Mouse (Mus musculus): ENCODE measurements around the gene Tmem210. TPM values are rescaled to one million over a fixed set of nuclear protein-coding genes. Genes with fewer than 3 reads are reported as not detected.

Tmem210 gene
- polyA plus RNA-seq, 1 experiment from 2014 or later, result not detected

GRCm38 (mm10) chr2:25305587-25306359, 17.8 kb downstream of the Tmem210 start:
- H3K4me3 ChIP-seq, result peak overlapping the region; percentile 43
- peak overlapping the region; percentile 81 for H3K4me2 ChIP-seq
- no peak overlapping the region; the same call in 1 of the 2 replicates for H3K9ac ChIP-seq
- no peaks in the 10 kb centered on the region for H3K9me3 ChIP-seq
- H3K27ac ChIP-seq, result no peak overlapping the region
- peaks cover 13% of the 10 kb centered on the region for H3K4me1 ChIP-seq
- no peak for ATAC-seq (ENCODE audit: insufficient number of reproducible peaks, low FRiP score, low TSS enrichment, low read depth)
- H3K36me3 ChIP-seq, result no peaks in the 10 kb centered on the region
- peaks cover 76% of the 10 kb centered on the region for H3K27me3 ChIP-seq
- WGBS, result 46% methylated on average over 14 of the region's 14 CpGs

DNA sequence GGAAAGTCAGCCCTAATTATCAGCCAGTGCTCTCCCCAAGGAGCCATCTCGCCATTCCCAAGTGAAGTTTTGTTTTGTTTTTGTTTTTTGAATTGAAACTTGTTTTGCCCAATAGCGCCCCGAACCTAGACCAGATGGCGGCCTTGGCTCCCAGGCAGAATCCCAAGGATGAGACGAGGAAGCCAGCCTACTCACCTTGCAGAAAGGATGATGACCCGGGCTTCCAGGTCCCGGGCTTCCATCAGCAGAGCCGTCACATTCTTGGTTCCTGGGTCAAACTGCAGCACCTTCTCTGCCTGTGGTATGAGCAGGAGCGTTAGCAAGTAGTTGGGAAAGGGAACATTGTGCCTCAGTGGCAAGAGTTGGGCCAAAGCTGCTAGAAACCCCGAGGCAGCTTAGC, 22.2 kb downstream of the Tmem210 start:
- peaks cover 93% of the 10 kb centered on the region for H3K27me3 ChIP-seq
- H3K4me3 ChIP-seq, result no peak overlapping the region
- WGBS, result 52% methylated on average over 10 of the region's 10 CpGs

DNA sequence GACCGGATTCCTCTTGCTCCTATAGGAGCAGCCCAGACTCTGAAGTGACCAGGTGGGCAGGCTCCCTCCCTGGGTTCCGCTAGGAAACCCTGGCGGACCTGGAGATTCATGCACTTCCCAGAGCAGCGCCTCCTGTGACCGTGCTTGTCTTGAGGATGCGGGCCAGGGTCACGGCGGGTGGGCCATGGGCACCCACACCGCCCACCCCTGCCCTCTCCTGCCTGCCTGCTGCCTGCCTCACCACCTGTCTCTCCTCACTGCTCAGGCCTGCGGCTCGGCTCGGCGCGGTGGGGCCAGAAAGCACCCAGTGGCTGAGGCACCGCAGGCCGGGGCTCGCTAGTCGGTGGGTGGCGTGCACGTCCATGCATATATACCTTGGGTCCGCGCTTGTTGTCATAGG, 23.0 kb downstream of the Tmem210 start:
- no peak for ATAC-seq (ENCODE audit: insufficient number of reproducible peaks, low FRiP score, low TSS enrichment, low read depth)
- no peak overlapping the region for H3K4me2 ChIP-seq
- WGBS, result 1% methylated on average over 22 of the region's 22 CpGs

More for the DNA sequence above, 22.2 kb downstream of the Tmem210 start:
- H3K4me2 ChIP-seq, result no peak overlapping the region
- no peaks in the 10 kb centered on the region for H3K36me3 ChIP-seq
- ATAC-seq (ENCODE audit: insufficient number of reproducible peaks, low FRiP score, low TSS enrichment, low read depth), result no peak
- H3K9me3 ChIP-seq, result no peaks in the 10 kb centered on the region
- H3K4me1 ChIP-seq, result peaks cover 5% of the 10 kb centered on the region
- no peak overlapping the region for H3K9ac ChIP-seq
- no peak overlapping the region for H3K27ac ChIP-seq

GRCm38 (mm10) chr2:25311491-25311891, 23.5 kb downstream of the Tmem210 start:
- no peaks in the 10 kb centered on the region for H3K9me3 ChIP-seq
- no peaks in the 10 kb centered on the region for H3K4me1 ChIP-seq
- peaks cover 88% of the 10 kb centered on the region for H3K27me3 ChIP-seq
- no peak overlapping the region for H3K9ac ChIP-seq
- no peak overlapping the region for H3K4me2 ChIP-seq
- H3K4me3 ChIP-seq, result no peak overlapping the region
- 0 out of 2 replicates have a peak, but pooled peaks have one; percentile 17 for ATAC-seq (ENCODE audit: insufficient number of reproducible peaks, low FRiP score, low TSS enrichment, low read depth)
- no peak overlapping the region for H3K27ac ChIP-seq
- 4% methylated on average over 11 of the region's 11 CpGs for WGBS
- H3K36me3 ChIP-seq, result no peaks in the 10 kb centered on the region

More for the DNA sequence above, 23.0 kb downstream of the Tmem210 start:
- peaks cover 88% of the 10 kb centered on the region for H3K27me3 ChIP-seq
- H3K9me3 ChIP-seq, result no peaks in the 10 kb centered on the region
- H3K27ac ChIP-seq, result no peak overlapping the region
- H3K4me1 ChIP-seq, result no peaks in the 10 kb centered on the region
- no peak overlapping the region for H3K4me3 ChIP-seq
- H3K9ac ChIP-seq, result no peak overlapping the region
- no peaks in the 10 kb centered on the region for H3K36me3 ChIP-seq

- no peaks in the 10 kb centered on the region for H3K9me3 ChIP-seq
- H3K27ac ChIP-seq, result no peak overlapping the region
- no peak for ATAC-seq (ENCODE audit: insufficient number of reproducible peaks, low FRiP score, low TSS enrichment, low read depth)
- peak overlapping the region; percentile 54 for H3K4me2 ChIP-seq
- WGBS, result 6% methylated on average over 31 of the region's 31 CpGs
- H3K4me3 ChIP-seq, result peak overlapping the region; percentile 33
- H3K27me3 ChIP-seq, result peaks cover 75% of the 10 kb centered on the region
- H3K36me3 ChIP-seq, result no peaks in the 10 kb centered on the region
- H3K9ac ChIP-seq, result no peak overlapping the region
- peaks cover 10% of the 10 kb centered on the region for H3K4me1 ChIP-seq
Observed at GRCm38 (mm10) chr2:25318119-25318966, 30.4 kb downstream of the Tmem210 start.

DNA sequence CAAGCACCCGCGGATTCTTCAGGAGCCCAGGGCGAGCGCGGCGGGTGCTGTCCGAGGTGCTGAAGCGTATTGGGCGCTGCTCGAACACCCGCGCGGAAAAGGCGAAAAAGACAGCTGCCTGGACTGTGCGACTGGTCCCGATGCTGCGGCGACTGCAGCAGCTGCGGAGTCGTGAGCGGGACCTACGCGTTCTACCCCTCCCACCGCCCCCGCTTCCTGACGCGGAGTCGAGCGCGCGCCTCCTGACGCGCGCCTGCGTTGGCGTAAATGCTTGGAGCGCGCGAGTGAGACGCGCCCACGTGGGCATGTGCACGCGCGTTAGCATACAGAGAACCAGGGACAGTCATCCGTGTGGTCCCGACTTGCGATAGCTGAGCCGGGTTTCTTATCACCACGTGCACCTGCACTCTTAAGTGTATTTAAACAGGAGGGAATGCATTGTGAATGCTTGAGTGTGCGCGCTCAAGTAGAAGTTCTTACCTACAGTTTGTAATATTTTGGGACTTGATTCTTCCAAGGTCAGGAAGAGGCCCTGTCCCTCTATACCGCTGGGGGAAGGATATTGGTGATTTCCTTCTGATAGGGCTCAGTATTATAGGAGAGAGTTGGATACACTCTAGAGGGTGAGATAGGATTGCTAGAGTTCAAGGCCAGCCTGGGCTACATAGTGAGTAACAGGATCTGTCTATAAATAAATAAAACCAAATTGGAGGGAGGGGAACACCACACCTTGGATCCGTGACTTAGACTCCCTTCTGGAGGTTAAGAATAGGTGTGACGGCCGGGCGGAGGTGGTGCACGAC, 31.2 kb downstream of the Tmem210 start, which contains the start of gene Grin1:
Grin1 (minus strand) TSS at position 217 of the 803 bp plus-strand sequence.
- H3K4me2 ChIP-seq, result peak within 1 kb of the TSS; percentile 54
- H3K4me3 ChIP-seq, result peak within 1 kb of the TSS; percentile 33
- no peaks in the 10 kb centered on the region for H3K36me3 ChIP-seq
- peaks cover 10% of the 10 kb centered on the region for H3K4me1 ChIP-seq
- peak; percentile 56; the same call in 1 of the 2 replicates for ATAC-seq (ENCODE audit: insufficient number of reproducible peaks, low FRiP score, low TSS enrichment, low read depth)
- 10% methylated on average over 58 of the region's 58 CpGs for WGBS
- peaks cover 68% of the 10 kb centered on the region for H3K27me3 ChIP-seq
- H3K27ac ChIP-seq, result no peak within 1 kb of the TSS
- H3K9me3 ChIP-seq, result no peaks in the 10 kb centered on the region
- no peak within 1 kb of the TSS for H3K9ac ChIP-seq

DNA sequence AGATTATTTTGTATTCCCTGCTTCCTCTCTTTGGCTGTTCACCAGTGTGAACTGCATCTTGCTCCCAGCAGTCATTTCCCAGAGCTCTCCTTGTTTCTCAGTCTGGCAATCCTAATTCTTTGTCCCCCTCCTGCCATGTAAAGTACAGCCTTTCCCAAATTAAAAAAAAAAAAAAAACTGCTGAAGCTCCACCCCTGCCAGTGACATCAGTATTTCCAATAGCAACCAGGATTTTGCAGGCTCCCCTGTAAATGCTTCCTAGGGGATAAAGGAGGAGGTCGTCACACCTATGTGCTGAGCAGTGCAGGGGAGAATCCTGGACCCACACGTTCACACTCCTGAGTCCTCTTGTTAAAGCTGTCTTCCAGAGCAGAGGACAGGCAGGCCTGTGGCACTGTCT, 32.1 kb downstream of the Tmem210 start:
- H3K4me1 ChIP-seq, result peaks cover 10% of the 10 kb centered on the region
- H3K27me3 ChIP-seq, result peaks cover 61% of the 10 kb centered on the region
- H3K9ac ChIP-seq, result no peak overlapping the region
- no peak overlapping the region for H3K27ac ChIP-seq
- no peak overlapping the region for H3K4me2 ChIP-seq
- WGBS, result 11% methylated on average over 2 of the region's 2 CpGs
- H3K4me3 ChIP-seq, result no peak overlapping the region
- no peaks in the 10 kb centered on the region for H3K36me3 ChIP-seq
- ATAC-seq (ENCODE audit: insufficient number of reproducible peaks, low FRiP score, low TSS enrichment, low read depth), result no peak
- no peaks in the 10 kb centered on the region for H3K9me3 ChIP-seq

DNA sequence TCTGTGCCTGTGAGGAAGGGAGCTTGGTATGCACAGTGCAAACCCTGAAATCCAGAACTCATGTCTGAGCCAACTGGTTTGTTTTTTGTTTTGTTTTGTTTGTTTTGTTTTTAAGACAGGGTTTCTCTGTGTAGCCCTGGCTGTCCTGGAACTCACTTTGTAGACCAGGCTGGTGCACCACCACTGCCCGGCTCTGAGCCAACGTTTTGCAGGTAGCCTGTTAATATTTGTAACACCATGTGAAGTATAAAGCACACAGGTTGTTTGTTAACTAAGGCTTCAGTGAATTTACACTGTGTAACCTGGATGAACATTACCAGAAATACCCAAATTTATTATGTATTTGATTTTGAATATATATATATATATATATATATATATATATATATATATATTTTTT, 38.1 kb downstream of the Tmem210 start:
- 72% methylated on average over 2 of the region's 2 CpGs for WGBS
- Histone ChIP-seq H3K36me3 (no peaks in the 10 kb centered on the region), H3K4me1 (no peaks in the 10 kb centered on the region), H3K4me2 (no peak overlapping the region), H3K9ac (no peak overlapping the region), H3K4me3 (no peak overlapping the region), H3K27me3 (peaks cover 13% of the 10 kb centered on the region), H3K27ac (no peak overlapping the region), H3K9me3 (no peaks in the 10 kb centered on the region)
- ATAC-seq (ENCODE audit: insufficient number of reproducible peaks, low FRiP score, low TSS enrichment, low read depth), result no peak

DNA sequence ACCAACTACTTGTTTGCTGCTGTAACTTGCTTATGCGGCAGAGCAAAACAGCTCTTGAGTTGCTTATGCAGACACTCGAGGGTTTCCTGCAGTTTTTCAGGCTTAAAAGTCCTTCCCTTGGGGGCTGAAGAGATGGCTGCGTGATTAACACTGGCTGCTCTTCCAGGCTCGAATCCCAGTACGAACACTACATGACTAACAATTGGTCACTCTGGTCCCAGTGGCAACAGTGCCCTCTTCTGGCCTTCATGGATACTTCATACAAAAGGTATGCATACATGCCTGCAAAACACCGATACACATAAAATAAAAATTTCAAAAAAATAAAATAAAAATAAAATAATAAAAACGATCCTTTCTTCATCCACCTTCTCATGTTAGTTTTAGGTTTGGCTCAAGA, 40.5 kb downstream of the Tmem210 start:
- no peak for ATAC-seq (ENCODE audit: insufficient number of reproducible peaks, low FRiP score, low TSS enrichment, low read depth)
- H3K4me3 ChIP-seq, result no peak overlapping the region
- no peak overlapping the region for H3K27ac ChIP-seq
- H3K9me3 ChIP-seq, result no peaks in the 10 kb centered on the region
- no peak overlapping the region for H3K4me2 ChIP-seq
- H3K27me3 ChIP-seq, result no peaks in the 10 kb centered on the region; the same call in 1 of the 2 replicates
- WGBS, result 35% methylated on average over 7 of the region's 7 CpGs
- H3K4me1 ChIP-seq, result peaks cover 12% of the 10 kb centered on the region
- H3K9ac ChIP-seq, result no peak overlapping the region
- H3K36me3 ChIP-seq, result no peaks in the 10 kb centered on the region

DNA sequence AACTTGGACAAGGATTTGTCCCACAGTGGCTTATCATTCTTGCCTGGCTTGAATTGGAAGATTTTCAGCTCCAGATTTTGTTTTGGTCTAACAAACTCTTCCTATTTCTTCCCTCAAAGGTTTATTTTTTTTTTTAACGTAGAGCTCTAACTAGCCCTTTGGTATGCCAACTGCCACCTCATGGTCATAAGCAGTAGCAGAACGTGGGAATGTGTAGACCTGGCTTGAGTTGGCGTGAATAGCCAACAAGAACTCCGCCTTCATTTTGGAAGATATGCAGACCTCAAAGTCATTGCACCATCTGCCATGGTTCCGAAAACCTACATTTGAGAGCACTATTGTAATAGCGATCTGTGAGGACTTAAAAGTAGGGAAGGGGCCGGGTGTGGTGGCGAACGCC, 43.5 kb downstream of the Tmem210 start:
- H3K27me3 ChIP-seq, result no peaks in the 10 kb centered on the region
- ATAC-seq (ENCODE audit: insufficient number of reproducible peaks, low FRiP score, low TSS enrichment, low read depth), result no peak
- no peaks in the 10 kb centered on the region for H3K9me3 ChIP-seq
- no peak overlapping the region for H3K27ac ChIP-seq
- H3K4me2 ChIP-seq, result peak overlapping the region; percentile 89
- peaks cover 27% of the 10 kb centered on the region for H3K36me3 ChIP-seq
- peaks cover 20% of the 10 kb centered on the region for H3K4me1 ChIP-seq
- 62% methylated on average over 9 of the region's 9 CpGs for WGBS
- peak overlapping the region; percentile 68 for H3K4me3 ChIP-seq
- no peak overlapping the region for H3K9ac ChIP-seq

Measured in limb, embryonic 15.5 days (tissue).